In genomic region chr5:125389579-125390441, GRCm38 (mm10) we compare ENCODE assay signal across 7 mouse cellular contexts. TPM values are rescaled to one million over a fixed set of nuclear protein-coding genes. Genes with fewer than 3 reads are reported as not detected.
A peak's percentile ranks its signal among the peaks of the same experiment; 100 is the strongest.
DNase-seq lines count a peak whose midpoint lies in the region; ATAC-seq and TF ChIP-seq lines count a peak whose summit lies in the region.

Gene Ubc (minus strand): TSS chr5:125390202.

- H3K9me3 ChIP-seq in embryonic facial prominence, embryonic 11.5 days (replicated peaks; ENCODE audit: control insufficient read depth, low read length) = no peaks in the 10 kb centered on the region
- no peaks in the 10 kb centered on the region for H3K9me3 ChIP-seq in limb, embryonic 11.5 days (ENCODE audit: control insufficient read depth, low read length)
- H3K9me3 ChIP-seq in midbrain, embryonic 13.5 days = no peaks in the 10 kb centered on the region

- H3K27me3 ChIP-seq in embryonic facial prominence, embryonic 11.5 days (ENCODE audit: control insufficient read depth, insufficient read depth, low read length) = no peaks in the 10 kb centered on the region
- no peaks in the 10 kb centered on the region for H3K27me3 ChIP-seq in limb, embryonic 11.5 days (ENCODE audit: control insufficient read depth, insufficient read depth, low read length)
- no peaks in the 10 kb centered on the region for H3K27me3 ChIP-seq in midbrain, embryonic 13.5 days
- H3K27me3 ChIP-seq in small intestine, adult 2 months (ENCODE audit: control insufficient read depth, insufficient read depth, low read length) = no peaks in the 10 kb centered on the region

- H3K27ac ChIP-seq in embryonic facial prominence, embryonic 11.5 days (replicated peaks; ENCODE audit: low read depth, low read length) = peak within 1 kb of the TSS; percentile 90
- peak within 1 kb of the TSS; percentile 86 for H3K27ac ChIP-seq in limb, embryonic 11.5 days (replicated peaks; ENCODE audit: low read depth, low read length)
- H3K27ac ChIP-seq in midbrain, embryonic 13.5 days = peak within 1 kb of the TSS; percentile 98
- H3K27ac ChIP-seq in small intestine, adult 2 months (ENCODE audit: insufficient read depth, low read depth, low read length) = peak within 1 kb of the TSS; percentile 99

- H3K36me3 ChIP-seq in embryonic facial prominence, embryonic 11.5 days (replicated peaks; ENCODE audit: control insufficient read depth, insufficient read depth, low read depth, low read length) = peaks cover 2% of the 10 kb centered on the region; the same call in 1 of the 2 replicates
- H3K36me3 ChIP-seq in limb, embryonic 11.5 days (ENCODE audit: control insufficient read depth, insufficient read depth, low read length) = peaks cover 11% of the 10 kb centered on the region
- H3K36me3 ChIP-seq in midbrain, embryonic 13.5 days = peaks cover 12% of the 10 kb centered on the region
- H3K36me3 ChIP-seq in small intestine, adult 2 months (ENCODE audit: control insufficient read depth, insufficient read depth, low read length) = peaks cover 19% of the 10 kb centered on the region

- peaks cover 5% of the 10 kb centered on the region for H3K4me1 ChIP-seq in embryonic facial prominence, embryonic 11.5 days (ENCODE audit: control insufficient read depth, insufficient read depth, low read length)
- H3K4me1 ChIP-seq in limb, embryonic 11.5 days (ENCODE audit: control insufficient read depth, insufficient read depth, low read length) = peaks cover 21% of the 10 kb centered on the region
- peaks cover 44% of the 10 kb centered on the region for H3K4me1 ChIP-seq in midbrain, embryonic 13.5 days (replicated peaks)
- H3K4me1 ChIP-seq in small intestine, adult 2 months (ENCODE audit: control insufficient read depth, insufficient read depth, insufficient read length, low read length) = peaks cover 9% of the 10 kb centered on the region

- H3K9ac ChIP-seq in embryonic facial prominence, embryonic 11.5 days (replicated peaks; ENCODE audit: low read length) = peak within 1 kb of the TSS; percentile 98
- peak within 1 kb of the TSS; percentile 97 for H3K9ac ChIP-seq in limb, embryonic 11.5 days (ENCODE audit: low read length)
- peak within 1 kb of the TSS; percentile 100 for H3K9ac ChIP-seq in midbrain, embryonic 13.5 days (replicated peaks)

- no peak for TF ChIP-seq CTCF in small intestine, adult 2 months (IDR thresholded peaks at IDR 0.05; ENCODE audit: extremely low read depth, insufficient read length, insufficient replicate concordance, low read depth, low read length)

- peak within 1 kb of the TSS; percentile 100 for H3K4me3 ChIP-seq in embryonic facial prominence, embryonic 11.5 days (ENCODE audit: low read depth, low read length)
- peak within 1 kb of the TSS; percentile 100 for H3K4me3 ChIP-seq in limb, embryonic 11.5 days (ENCODE audit: low read depth, low read length)
- H3K4me3 ChIP-seq in midbrain, embryonic 13.5 days (replicated peaks) = peak within 1 kb of the TSS; percentile 99
- peak within 1 kb of the TSS; percentile 98 for H3K4me3 ChIP-seq in small intestine, adult 2 months (ENCODE audit: low read depth, low read length)

- peak; percentile 37 for ATAC-seq in embryonic facial prominence, embryonic 11.5 days (replicated peaks; ENCODE audit: insufficient number of reproducible peaks, low FRiP score, low TSS enrichment, low read depth)
- peak; percentile 62 for ATAC-seq in limb, embryonic 11.5 days (ENCODE audit: insufficient number of reproducible peaks, low FRiP score, low TSS enrichment, low read depth)
- ATAC-seq in midbrain, embryonic 13.5 days = peak; percentile 55

- WGBS in embryonic facial prominence, embryonic 11.5 days = 1% methylated on average over 65 of the region's 69 CpGs
- WGBS in limb, embryonic 11.5 days = 1% methylated on average over 65 of the region's 69 CpGs
- WGBS in midbrain, embryonic 13.5 days = under 1% methylated on average over 69 of the region's 69 CpGs
- WGBS in small intestine, adult 2 months = 1% methylated on average over 69 of the region's 69 CpGs

- H3K4me2 ChIP-seq in embryonic facial prominence, embryonic 11.5 days (ENCODE audit: low read depth, low read length) = peak within 1 kb of the TSS; percentile 95
- peak within 1 kb of the TSS; percentile 79 for H3K4me2 ChIP-seq in limb, embryonic 11.5 days (ENCODE audit: low read depth, severe bottlenecking)
- peak within 1 kb of the TSS; percentile 100 for H3K4me2 ChIP-seq in midbrain, embryonic 13.5 days (replicated peaks)

- peak; percentile 94 for DNase-seq in adrenal gland, postnatal 10 days
- DNase-seq in embryonic facial prominence, embryonic 11.5 days (ENCODE audit: low spot score) = peak; percentile 88
- DNase-seq in heart, adult 11 months = peak; percentile 99
- peak; percentile 91 for DNase-seq in kidney, adult 18-20 months
- peak; percentile 93 for DNase-seq in limb, embryonic 11.5 days (ENCODE audit: low spot score)

- TF ChIP-seq POLR2A in small intestine, adult 2 months (IDR thresholded peaks at IDR 0.05; ENCODE audit: low read depth, low read length) = peak; percentile 100

RNA-seq across cellular contexts. Expression of gene Ubc, which starts in this region (rescaled TPM):
- total RNA-seq in adrenal gland, postnatal 10 days (2021) = 1,000 to 10,000 TPM; 1,039 to 1,045 TPM
- 1,016 and 1,055 TPM in 2 replicates for polyA plus RNA-seq in embryonic facial prominence, embryonic 11.5 days (2014; fragmentation: Nextera tagmentation; extraction: Ambion mirVana)
- polyA plus RNA-seq in limb, embryonic 11.5 days (2014; fragmentation: Nextera tagmentation; extraction: Ambion mirVana) = 979 and 1,019 TPM in 2 replicates
- polyA plus RNA-seq in midbrain, embryonic 13.5 days (2015; fragmentation: Nextera tagmentation; extraction: Ambion mirVana) = 1,275 and 1,322 TPM in 2 replicates
- 327 and 848 TPM in 2 replicates for polyA plus RNA-seq in small intestine, adult 2 months (2012; rRNA removed)

Comparison
In these comparisons a context has a peak if more than half of its experiments do, and no peak if none do; other contexts are left out.
1. Peak in every context shown above with its lines: DNase-seq, ATAC-seq, H3K4me3 ChIP-seq and H3K27ac ChIP-seq.